Mouse (Mus musculus) CH12.LX (cell line): ENCODE measurements around the gene AB124611. TPM values are rescaled to one million over a fixed set of nuclear protein-coding genes. Genes with fewer than 3 reads are reported as not detected.

Experiments
- DNase-seq: peaks from one replicate; pipeline ENCODE4 v3.0.0-alpha.2; 2013; ENCODE audit errors: extremely low read depth
- H3K27ac ChIP-seq: 2 replicates; pipeline ENCODE4 v1.5.1; 2012; ENCODE audit warnings: low read depth, mild to moderate bottlenecking, control low read depth, moderate library complexity; ENCODE audit not compliant: insufficient read depth
- H3K27me3 ChIP-seq: replicated peaks from 2 replicates; pipeline ENCODE3; 2012; ENCODE audit warnings: inconsistent platforms
- H3K36me3 ChIP-seq, 2 experiments: replicated peaks in 1 of 2; 2 replicates each; pipeline versions ENCODE3 to v1.6.1; 2012; ENCODE audit warnings: inconsistent platforms in 1 of 2, low read length in 1 of 2, mild to moderate bottlenecking in 1 of 2, mixed read lengths in 1 of 2, moderate library complexity in 1 of 2; ENCODE audit not compliant: control insufficient read depth in 1 of 2, insufficient read depth in 1 of 2
- H3K4me1 ChIP-seq, 2 experiments: 2 replicates each; pipeline ENCODE4 v1.6.1; 2012; ENCODE audit warnings: inconsistent platforms in 1 of 2, moderate library complexity in 1 of 2; ENCODE audit not compliant: insufficient read depth in 2 of 2, control insufficient read depth in 1 of 2
- H3K4me2 ChIP-seq: 2 replicates; pipeline ENCODE4 v1.6.1; 2012; ENCODE audit warnings: low read depth, mild to moderate bottlenecking, control low read depth; ENCODE audit not compliant: poor library complexity, insufficient read depth, severe bottlenecking
- H3K4me3 ChIP-seq, 3 experiments: fragments of 150-350 bp in 1 of 3; sonication (generic) in 1 of 3; replicated peaks in 1 of 3; 2 replicates each; pipeline versions ENCODE3 to v1.5.1; 2011 to 2012; ENCODE audit warnings: low read depth in 2 of 3, low read length in 2 of 3, mild to moderate bottlenecking in 2 of 3, moderate library complexity in 2 of 3, control low read depth in 1 of 3, improper control_type of control experiment in 1 of 3, inconsistent platforms in 1 of 3, mixed read lengths in 1 of 3; ENCODE audit not compliant: poor library complexity in 1 of 3
- H3K79me2 ChIP-seq: replicated peaks from 2 replicates; pipeline ENCODE4 v1.6.1; 2012; ENCODE audit warnings: mild to moderate bottlenecking, moderate library complexity; ENCODE audit not compliant: control insufficient read depth, poor library complexity, insufficient read depth, severe bottlenecking; ENCODE audit errors: extremely low read depth
- H3K9ac ChIP-seq: 2 replicates; pipeline ENCODE4 v1.6.1; 2012; ENCODE audit warnings: low read depth, mild to moderate bottlenecking, control low read depth, moderate library complexity; ENCODE audit not compliant: insufficient read depth
- H3K9me3 ChIP-seq: replicated peaks from 2 replicates; pipeline ENCODE3; 2012; ENCODE audit warnings: low read length, inconsistent platforms, mixed read lengths
- BHLHE40 ChIP-seq: IDR thresholded peaks from 2 replicates; pipeline ENCODE4 v1.6.1; 2011; ENCODE audit warnings: mild to moderate bottlenecking, low read depth, low read length, improper control_type of control experiment
- CHD1 ChIP-seq: IDR thresholded peaks from 2 replicates; pipeline ENCODE4 v1.6.1; 2012; ENCODE audit warnings: low read depth, low read length, improper control_type of control experiment, inconsistent platforms
- CHD2 ChIP-seq: IDR thresholded peaks from 2 replicates; pipeline ENCODE4 v1.6.1; 2011; ENCODE audit warnings: low read length, improper control_type of control experiment
- CTCF ChIP-seq, 2 experiments: IDR thresholded peaks in 1 of 2; conservative IDR thresholded peaks in 1 of 2; 2 replicates each; pipeline ENCODE4 v1.5.1; 2011 to 2012; ENCODE audit warnings: low read depth in 2 of 2, low read length in 2 of 2, improper control_type of control experiment in 1 of 2, inconsistent platforms in 1 of 2, mild to moderate bottlenecking in 1 of 2, moderate library complexity in 1 of 2
- ELF1 ChIP-seq: IDR thresholded peaks from 2 replicates; pipeline ENCODE4 v1.6.1; 2014; ENCODE audit warnings: low read depth, mild to moderate bottlenecking, inconsistent platforms, low read length, improper control_type of control experiment
- EP300 ChIP-seq: IDR thresholded peaks from 2 replicates; pipeline ENCODE4 v1.6.1; 2011; ENCODE audit warnings: low read length, improper control_type of control experiment
- ETS1 ChIP-seq: conservative IDR thresholded peaks from 2 replicates; pipeline ENCODE4 v1.6.1; 2012; ENCODE audit warnings: low read depth, mild to moderate bottlenecking, inconsistent platforms, low read length, improper control_type of control experiment, moderate library complexity
- GABPA ChIP-seq: IDR thresholded peaks from 2 replicates; pipeline ENCODE4 v1.6.1; 2012; ENCODE audit warnings: low read depth, low read length, improper control_type of control experiment, inconsistent platforms; ENCODE audit not compliant: insufficient replicate concordance
- HCFC1 ChIP-seq: IDR thresholded peaks from 2 replicates; pipeline ENCODE4 v1.6.1; 2012; ENCODE audit warnings: low read depth, mild to moderate bottlenecking, inconsistent platforms, low read length, improper control_type of control experiment
- JUN ChIP-seq: IDR thresholded peaks from 2 replicates; pipeline ENCODE4 v1.6.1; 2011; ENCODE audit warnings: low read depth, mild to moderate bottlenecking, low read length, improper control_type of control experiment, moderate library complexity; ENCODE audit not compliant: insufficient read depth
- JUND ChIP-seq: conservative IDR thresholded peaks from 2 replicates; pipeline ENCODE4 v1.6.1; 2011; ENCODE audit warnings: low read depth, low read length, improper control_type of control experiment
- MAFK ChIP-seq: IDR thresholded peaks from 2 replicates; pipeline ENCODE4 v1.6.1; 2011; ENCODE audit warnings: low read length, improper control_type of control experiment; ENCODE audit not compliant: insufficient replicate concordance
- MAX ChIP-seq: IDR thresholded peaks from 2 replicates; pipeline ENCODE4 v1.6.1; 2011; ENCODE audit warnings: low read length, improper control_type of control experiment
- MAZ ChIP-seq: IDR thresholded peaks from 2 replicates; pipeline ENCODE4 v1.6.1; 2012; ENCODE audit warnings: low read depth, mild to moderate bottlenecking, inconsistent platforms, low read length, improper control_type of control experiment, moderate library complexity
- MEF2A ChIP-seq: IDR thresholded peaks from 2 replicates; pipeline ENCODE4 v1.6.1; 2014; ENCODE audit warnings: low read depth, mild to moderate bottlenecking, inconsistent platforms, low read length, improper control_type of control experiment, borderline replicate concordance
- MXI1 ChIP-seq: IDR thresholded peaks from 2 replicates; pipeline ENCODE4 v1.6.1; 2011; ENCODE audit warnings: mild to moderate bottlenecking, low read depth, low read length, improper control_type of control experiment
- MYC ChIP-seq: IDR thresholded peaks from 2 replicates; pipeline ENCODE4 v1.6.1; 2011; ENCODE audit warnings: low read depth, mild to moderate bottlenecking, improper control_type of control experiment, low read length
- NRF1 ChIP-seq: IDR thresholded peaks from 2 replicates; pipeline ENCODE4 v1.6.1; 2014; ENCODE audit warnings: low read depth, mild to moderate bottlenecking, inconsistent platforms, low read length, improper control_type of control experiment, moderate library complexity
- PAX5 ChIP-seq: IDR thresholded peaks from 2 replicates; pipeline ENCODE4 v1.6.1; 2012; ENCODE audit warnings: low read length, inconsistent platforms, mixed read lengths
- POLR2A ChIP-seq: IDR thresholded peaks from 2 replicates; pipeline ENCODE4 v1.6.1; 2011; ENCODE audit warnings: low read depth, mild to moderate bottlenecking, improper control_type of control experiment, low read length
- POLR2AphosphoS2 ChIP-seq: IDR thresholded peaks from 2 replicates; pipeline ENCODE4 v1.6.1; 2011; ENCODE audit warnings: low read depth, low read length, improper control_type of control experiment
- RCOR1 ChIP-seq: conservative IDR thresholded peaks from 2 replicates; pipeline ENCODE4 v1.6.1; 2012; ENCODE audit warnings: low read depth, mild to moderate bottlenecking, inconsistent platforms, low read length, improper control_type of control experiment
- TBP ChIP-seq: conservative IDR thresholded peaks from 2 replicates; pipeline ENCODE4 v1.6.1; 2011; ENCODE audit warnings: low read depth, low read length, improper control_type of control experiment
- USF1 ChIP-seq: IDR thresholded peaks from 2 replicates; pipeline ENCODE4 v1.6.1; 2014; ENCODE audit warnings: low read depth, mild to moderate bottlenecking, inconsistent platforms, low read length, improper control_type of control experiment
- ZKSCAN1 ChIP-seq: IDR thresholded peaks from 2 replicates; pipeline ENCODE4 v1.6.1; 2012; ENCODE audit warnings: low read depth, inconsistent platforms, low read length, improper control_type of control experiment, borderline replicate concordance
- ZMIZ1 ChIP-seq: IDR thresholded peaks from 2 replicates; pipeline ENCODE4 v1.6.1; 2012; ENCODE audit warnings: low read depth, mild to moderate bottlenecking, inconsistent platforms, low read length, improper control_type of control experiment
- ZNF384 ChIP-seq: IDR thresholded peaks from 2 replicates; pipeline ENCODE4 v1.6.1; 2012; ENCODE audit warnings: low read depth, low read length, improper control_type of control experiment, inconsistent platforms
- dilution Hi-C: fragments of 300-500 bp; cut with MboI; formaldehyde crosslinking; loops from 2 replicates; pipeline ENCODE4 v1.14.3; 2020; ENCODE audit warnings: low sequenced_read_pairs; ENCODE audit not compliant: extremely low pct_unique_long_range_greater_than_20kb, extremely low pct_ligation_motif_present
- in situ Hi-C: fragments of 300-500 bp; cut with MboI; formaldehyde crosslinking; loops from 3 replicates; pipeline ENCODE4 v1.14.3; 2019; ENCODE audit warnings: low sequenced_read_pairs, low pct_ligation_motif_present, low pct_unique_long_range_greater_than_20kb, mixed read lengths
- polyA plus RNA-seq: library from polyadenylated mRNA; unstranded; fragments of >175 nt; gene quantifications from 2 replicates; pipeline ENCODE4 v1.2.1, GENCODE M21; 2012; ENCODE audit warnings: low read depth; ENCODE audit not compliant: insufficient read length
- total RNA-seq, 2 experiments: library from RNA; depleted of rRNA; stranded (reverse); fragments of 300-350 nt in 1 of 2; fragments of >200 nt in 1 of 2; gene quantifications; 2 replicates each; pipeline ENCODE4 v1.2.3; 2012 to 2014

AB124611 gene
- total and polyA plus RNA-seq, 3 experiments, result 0.89 to 2.1 (median 1.5) TPM

DNA sequence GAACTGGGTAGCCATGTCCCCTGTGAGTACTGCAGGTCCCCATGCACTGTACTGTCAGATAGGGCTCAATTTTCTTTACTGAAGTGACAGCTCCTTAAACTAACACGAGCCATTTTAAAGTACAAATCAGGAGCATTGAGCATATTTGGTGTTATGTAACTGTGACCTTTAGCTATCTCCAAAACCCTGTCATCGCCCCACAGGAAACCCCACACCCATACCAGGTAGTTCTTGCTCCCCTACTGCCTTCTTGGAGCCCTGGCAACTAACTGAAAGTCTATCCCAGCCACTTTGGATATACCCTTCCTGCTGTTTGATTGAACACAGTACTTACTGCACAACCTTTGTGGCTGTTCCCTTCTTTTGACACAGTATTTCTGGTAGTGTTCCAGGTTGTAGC lies 41.1 kb downstream of the AB124611 start:
- Histone ChIP-seq H3K27ac (no peak overlapping the region), H3K79me2 (peaks cover 4% of the 10 kb centered on the region), H3K4me3 (no peak overlapping the region), H3K36me3 (peaks cover 24 to 68% of the 10 kb centered on the region in 2 experiments), H3K4me2 (no peak overlapping the region), H3K9ac (no peak overlapping the region), H3K27me3 (no peaks in the 10 kb centered on the region)
- in situ Hi-C loops, result no loop called here
- dilution Hi-C loops, result no loop called here
- no peak for DNase-seq
- no peak for TF ChIP-seq HCFC1
- TF ChIP-seq POLR2AphosphoS2, result no peak
- no peak for TF ChIP-seq NRF1
- no peak for TF ChIP-seq ZKSCAN1
- TF ChIP-seq CHD1, result no peak
- no peak for TF ChIP-seq PAX5
- no peak for TF ChIP-seq RCOR1
- TF ChIP-seq ZMIZ1, result no peak
- TF ChIP-seq TBP, result no peak
- TF ChIP-seq CHD2, result no peak
- TF ChIP-seq MYC, result no peak
- no peak for TF ChIP-seq ETS1
- TF ChIP-seq POLR2A, result no peak
- TF ChIP-seq BHLHE40, result no peak
- no peak for TF ChIP-seq MEF2A
- TF ChIP-seq MAX, result no peak
- no peak for TF ChIP-seq GABPA
- TF ChIP-seq ZNF384, result no peak
- no peak for TF ChIP-seq CTCF (conservative IDR thresholded peaks at IDR 0.05 in 1 of 2, IDR thresholded peaks at IDR 0.05 in 1 of 2; ENCODE audit: low read depth in 2 of 2, low read length in 2 of 2)
- TF ChIP-seq, all 38 proteins: peak for 0
- Histone ChIP-seq H3K4me1 (peaks cover 13 to 45% of the 10 kb centered on the region in 2 experiments), H3K9me3 (no peaks in the 10 kb centered on the region)

DNA sequence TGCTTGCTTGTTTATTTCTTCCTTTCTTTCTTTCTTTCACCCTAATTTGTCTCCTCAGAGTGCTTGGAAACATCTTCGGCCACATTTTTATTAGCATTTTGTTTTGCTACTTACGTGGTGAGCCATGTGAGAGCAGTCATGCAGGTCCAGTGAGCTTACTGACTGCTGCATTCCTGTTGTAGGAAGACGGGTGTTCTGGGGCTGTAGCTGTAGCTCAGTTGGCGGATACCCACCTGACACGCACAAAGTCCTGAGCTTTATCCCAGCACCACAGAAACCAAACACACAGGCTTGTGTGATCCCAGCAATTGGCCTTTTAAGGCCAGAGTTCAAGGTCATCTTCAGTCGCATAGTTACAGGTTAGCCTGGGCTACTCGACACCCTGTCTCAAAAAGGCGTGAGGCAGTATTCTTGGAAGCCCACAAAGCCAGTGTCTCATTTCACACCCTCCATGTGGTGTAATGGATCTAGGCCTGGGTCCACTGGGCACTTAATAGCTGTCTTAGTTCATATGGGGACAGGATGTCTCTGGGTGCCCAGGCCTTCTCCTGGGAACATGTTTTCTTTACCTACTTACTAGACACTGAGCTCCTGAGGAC lies 42.8 kb downstream of the AB124611 start:
- in situ Hi-C loops (no loop called here), dilution Hi-C loops (no loop called here)
- no peak for DNase-seq
- peaks cover 30 to 73% of the 10 kb centered on the region in 2 experiments for H3K36me3 ChIP-seq
- no peaks in the 10 kb centered on the region for H3K27me3 ChIP-seq
- H3K4me3 ChIP-seq, result no peak overlapping the region
- no peak overlapping the region for H3K27ac ChIP-seq
- no peak overlapping the region for H3K9ac ChIP-seq
- H3K4me1 ChIP-seq, result peaks cover 13 to 45% of the 10 kb centered on the region in 2 experiments
- no peaks in the 10 kb centered on the region for H3K9me3 ChIP-seq
- no peak for TF ChIP-seq MAFK
- TF ChIP-seq MYC, result no peak
- no peak for TF ChIP-seq ELF1
- TF ChIP-seq JUND, result no peak
- no peak for TF ChIP-seq MEF2A
- no peak for TF ChIP-seq USF1
- TF ChIP-seq HCFC1, result no peak
- no peak for TF ChIP-seq MXI1
- TF ChIP-seq MAZ, result no peak
- no peak for TF ChIP-seq CHD2
- no peak for TF ChIP-seq JUN
- no peak for TF ChIP-seq EP300
- no peak for TF ChIP-seq RCOR1
- TF ChIP-seq ZNF384, result no peak
- no peak overlapping the region for H3K4me2 ChIP-seq
- peaks cover 4% of the 10 kb centered on the region for H3K79me2 ChIP-seq
